Mouse (Mus musculus) heart, embryonic 14.5 days (tissue): ENCODE results near the gene Tfeb. TPM values are rescaled to one million over a fixed set of nuclear protein-coding genes. Genes with fewer than 3 reads are reported as not detected.

Source experiments
- ATAC-seq: fragments of 200-750 bp; cut with Nextera tagmentation; 2 replicates; pipeline ENCODE4 v1.8.0; 2017; ENCODE audit warnings: low read depth, moderate TSS enrichment; ENCODE audit not compliant: insufficient number of reproducible peaks, insufficient read depth, low FRiP score
- H3K27ac ChIP-seq, 2 experiments: fragments of 200-500 bp in 1 of 2; fragments of 300-500 bp in 1 of 2; sonication (generic) in 1 of 2; replicated peaks in 1 of 2; 2 replicates each; pipeline ENCODE4 v1.5.1; 2012 to 2014; ENCODE audit warnings: low read depth in 2 of 2, low read length in 2 of 2, control low read depth in 1 of 2, mild to moderate bottlenecking in 1 of 2, mixed read lengths in 1 of 2; ENCODE audit not compliant: control insufficient read depth in 1 of 2, insufficient read depth in 1 of 2
- H3K27me3 ChIP-seq: fragments of 300-500 bp; sonication (generic); 2 replicates; pipeline ENCODE4 v1.6.1; 2014; ENCODE audit warnings: mild to moderate bottlenecking, low read length, control low read depth; ENCODE audit not compliant: control insufficient read depth, insufficient read depth
- H3K36me3 ChIP-seq: fragments of 300-500 bp; sonication (generic); 2 replicates; pipeline ENCODE4 v1.6.1; 2014; ENCODE audit warnings: mild to moderate bottlenecking, control low read depth, low read length, mixed read lengths; ENCODE audit not compliant: control insufficient read depth, insufficient read depth
- H3K4me1 ChIP-seq, 2 experiments: fragments of 200-500 bp in 1 of 2; fragments of 300-500 bp in 1 of 2; sonication (generic) in 1 of 2; 2 replicates each; pipeline ENCODE4 v1.6.1; 2012 to 2014; ENCODE audit warnings: low read length in 2 of 2, control low read depth in 1 of 2, mixed read lengths in 1 of 2; ENCODE audit not compliant: control insufficient read depth in 2 of 2, insufficient read depth in 2 of 2
- H3K4me2 ChIP-seq: fragments of 300-500 bp; sonication (generic); 2 replicates; pipeline ENCODE4 v1.6.1; 2014; ENCODE audit warnings: mild to moderate bottlenecking, low read length
- H3K4me3 ChIP-seq, 2 experiments: fragments of 200-500 bp in 1 of 2; fragments of 300-500 bp in 1 of 2; sonication (generic) in 1 of 2; 2 replicates each; pipeline ENCODE4 v1.5.1; 2012 to 2014; ENCODE audit warnings: low read length in 2 of 2, mild to moderate bottlenecking in 2 of 2, control low read depth in 1 of 2, low read depth in 1 of 2, moderate library complexity in 1 of 2; ENCODE audit not compliant: control insufficient read depth in 1 of 2, insufficient read depth in 1 of 2
- H3K9ac ChIP-seq: fragments of 300-500 bp; sonication (generic); 2 replicates; pipeline ENCODE4 v1.6.1; 2014; ENCODE audit warnings: mild to moderate bottlenecking, low read length
- H3K9me3 ChIP-seq: fragments of 300-500 bp; sonication (generic); 2 replicates; pipeline ENCODE4 v1.6.1; 2016; ENCODE audit warnings: low read length, control low read depth; ENCODE audit not compliant: control insufficient read depth
- WGBS: fragments of 180-500 bp; shearing (Covaris S2); extraction: QIAGEN DNeasy Blood & Tissue Kit; methylation state at CpG from one replicate; pipeline ENCODE4 v1.1.7; 2014; 5-methylcytosine and 5-hydroxymethylcytosine counted together
- polyA plus RNA-seq: library from polyadenylated mRNA; unstranded; fragments of >200 nt; fragmentation: Nextera tagmentation; extraction: Ambion mirVana; gene quantifications from 2 replicates; pipeline ENCODE4 v1.2.1, GENCODE M21; 2014

Gene Tfeb
- polyA plus RNA-seq, 1 experiment from 2014 or later: 21.2 TPM

- ATAC-seq: no peak
- Histone ChIP-seq H3K27ac (no peak overlapping the region), H3K9ac (no peak overlapping the region), H3K4me2 (no peak overlapping the region), H3K4me1 (peaks cover 3 to 4% of the 10 kb centered on the region in 2 experiments; a peak in 2 of 4 replicates), H3K9me3 (no peaks in the 10 kb centered on the region), H3K27me3 (no peaks in the 10 kb centered on the region), H3K36me3 (peaks cover 80% of the 10 kb centered on the region), H3K4me3 (no peak overlapping the region)
- 87% methylated on average over 13 of the region's 13 CpGs for WGBS
Observed at GRCm38 (mm10) chr17:47818038-47818725, 81.4 kb downstream of the Tfeb start.

- no peak overlapping the region for H3K4me2 ChIP-seq
- 81% methylated on average over 8 of the region's 8 CpGs for WGBS
- no peaks in the 10 kb centered on the region for H3K27me3 ChIP-seq
- no peaks in the 10 kb centered on the region for H3K9me3 ChIP-seq
- no peak overlapping the region for H3K27ac ChIP-seq
- H3K36me3 ChIP-seq: peaks cover 77% of the 10 kb centered on the region
- no peak overlapping the region for H3K9ac ChIP-seq
- no peaks in the 10 kb centered on the region for H3K4me1 ChIP-seq
- no peak for ATAC-seq
- no peak overlapping the region for H3K4me3 ChIP-seq
Observed at GRCm38 (mm10) chr17:47821339-47821738, 84.5 kb downstream of the Tfeb start.

- ATAC-seq: no peak
- peak overlapping the region; percentile 80 to 91 for H3K4me3 ChIP-seq
- 36% methylated on average over 9 of the region's 9 CpGs for WGBS
- no peaks in the 10 kb centered on the region for H3K27me3 ChIP-seq
- H3K36me3 ChIP-seq: peaks cover 32% of the 10 kb centered on the region
- H3K27ac ChIP-seq: peak overlapping the region; percentile 33 to 83; a peak in 1 of 4 replicates
- peak overlapping the region; percentile 88 for H3K9ac ChIP-seq
- H3K9me3 ChIP-seq: no peaks in the 10 kb centered on the region
- H3K4me2 ChIP-seq: peak overlapping the region; percentile 91
- peaks cover 20 to 35% of the 10 kb centered on the region in 2 experiments for H3K4me1 ChIP-seq
Observed at GRCm38 (mm10) chr17:47831161-47831560, 94.3 kb downstream of the Tfeb start.

- no peaks in the 10 kb centered on the region for H3K27me3 ChIP-seq
- peak overlapping the region; percentile 91 for H3K4me2 ChIP-seq
- no peak for ATAC-seq
- 59% methylated on average over 5 of the region's 5 CpGs for WGBS
- H3K36me3 ChIP-seq: peaks cover 31% of the 10 kb centered on the region
- peak overlapping the region; percentile 80 to 91 for H3K4me3 ChIP-seq
- peak overlapping the region; percentile 33 to 83; a peak in 1 of 4 replicates for H3K27ac ChIP-seq
- H3K9me3 ChIP-seq: no peaks in the 10 kb centered on the region
- H3K9ac ChIP-seq: peak overlapping the region; percentile 88
- peaks cover 20 to 35% of the 10 kb centered on the region in 2 experiments for H3K4me1 ChIP-seq
Observed at GRCm38 (mm10) chr17:47831772-47832171, 94.9 kb downstream of the Tfeb start.

GRCm38 (mm10) chr17:47832501-47833028 is 95.7 kb downstream of the Tfeb start:
- H3K4me1 ChIP-seq: peaks cover 20 to 37% of the 10 kb centered on the region in 2 experiments
- WGBS: 11% methylated on average over 17 of the region's 17 CpGs
- ATAC-seq: peak; percentile 15

GRCm38 (mm10) chr17:47833029-47833627 is 96.3 kb downstream of the Tfeb start:
- Histone ChIP-seq H3K36me3 (peaks cover 21% of the 10 kb centered on the region), H3K27me3 (no peaks in the 10 kb centered on the region), H3K4me3 (peak overlapping the region; percentile 80 to 91), H3K27ac (peak overlapping the region; percentile 71 to 83), H3K9ac (peak overlapping the region; percentile 88), H3K9me3 (no peaks in the 10 kb centered on the region), H3K4me2 (peak overlapping the region; percentile 91), H3K4me1 (peaks cover 23 to 41% of the 10 kb centered on the region in 2 experiments)
- WGBS: 0% methylated on average over 42 of the region's 45 CpGs
- ATAC-seq: peak; percentile 73

More at GRCm38 (mm10) chr17:47832501-47833028, 95.7 kb downstream of the Tfeb start:
- Histone ChIP-seq H3K27ac (peak overlapping the region; percentile 71 to 83), H3K9me3 (no peaks in the 10 kb centered on the region), H3K4me3 (peak overlapping the region; percentile 80 to 91), H3K4me2 (peak overlapping the region; percentile 91), H3K36me3 (peaks cover 25% of the 10 kb centered on the region), H3K27me3 (no peaks in the 10 kb centered on the region), H3K9ac (peak overlapping the region; percentile 88)

GRCm38 (mm10) chr17:47833628-47834481 is 97.0 kb downstream of the Tfeb start:
- H3K4me3 ChIP-seq: peak overlapping the region; percentile 80 to 91
- ATAC-seq: no peak
- peaks cover 23 to 41% of the 10 kb centered on the region in 2 experiments for H3K4me1 ChIP-seq
- no peaks in the 10 kb centered on the region for H3K9me3 ChIP-seq
- H3K36me3 ChIP-seq: peaks cover 17% of the 10 kb centered on the region
- H3K27ac ChIP-seq: peak overlapping the region; percentile 32 to 83
- 2% methylated on average over 45 of the region's 45 CpGs for WGBS
- peak overlapping the region; percentile 88 for H3K9ac ChIP-seq
- peak overlapping the region; percentile 91 for H3K4me2 ChIP-seq
- H3K27me3 ChIP-seq: no peaks in the 10 kb centered on the region
